Mouse (Mus musculus): Measurements from ENCODE around the gene Fig4.

DNA sequence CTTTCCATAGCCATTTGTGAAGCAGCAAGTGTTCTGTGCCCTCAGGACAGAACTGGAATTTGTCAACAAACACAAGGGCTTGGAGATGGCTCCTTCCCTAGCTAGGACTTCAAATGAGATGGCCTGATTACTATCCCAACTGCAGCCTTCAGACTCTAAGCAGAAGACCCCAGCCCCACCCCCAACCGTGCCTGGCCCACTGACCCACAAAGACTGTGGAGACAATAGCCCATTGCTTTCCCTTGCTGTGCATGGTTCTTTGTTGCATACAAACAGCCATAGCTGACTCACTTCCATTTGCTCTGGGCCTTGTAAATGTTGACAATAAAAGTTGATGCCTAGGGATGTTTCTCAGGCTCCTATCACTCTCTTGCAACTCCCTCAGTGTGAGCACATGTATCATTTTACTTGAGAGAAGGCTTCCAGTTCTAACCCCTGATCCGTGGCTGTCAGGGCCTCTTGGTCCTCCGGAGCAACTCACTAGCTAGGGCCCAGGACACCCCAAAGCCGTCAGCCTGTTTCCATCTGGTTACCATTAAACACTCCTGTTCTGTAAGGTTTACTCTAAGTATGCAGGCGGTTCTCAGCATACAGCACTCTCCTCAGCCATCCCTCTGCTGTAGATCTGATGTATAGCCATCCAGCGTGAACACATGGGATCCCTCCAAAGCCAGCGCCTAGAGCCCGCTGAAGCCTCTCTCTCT, 52.9 kb downstream of the Fig4 start:
- TF ChIP-seq GATA1 (IDR thresholded peaks at IDR 0.05; ENCODE audit: low read length) (no peak), TAL1 (IDR thresholded peaks at IDR 0.05; ENCODE audit: low read length) (no peak)

Data from erythroblast, embryonic 14.5 days (primary cell).